Mouse (Mus musculus) olfactory bulb, adult 2 months (tissue): ENCODE data around the gene Eif4a1. TPM values are rescaled to one million over a fixed set of nuclear protein-coding genes. Genes with fewer than 3 reads are reported as not detected.

ENCODE experiments used
- H3K27ac ChIP-seq: fragments of 200-500 bp; 2 replicates; pipeline ENCODE4 v1.5.1; 2012; ENCODE audit warnings: low read depth, low read length; ENCODE audit not compliant: insufficient read depth
- H3K4me1 ChIP-seq: fragments of 200-500 bp; 2 replicates; pipeline ENCODE4 v1.6.1; 2012; ENCODE audit warnings: low read length; ENCODE audit not compliant: control insufficient read depth, insufficient read depth
- H3K4me3 ChIP-seq: fragments of 200-500 bp; 2 replicates; pipeline ENCODE4 v1.5.1; 2012; ENCODE audit warnings: mild to moderate bottlenecking, low read depth, low read length, moderate library complexity; ENCODE audit not compliant: insufficient read depth
- CTCF ChIP-seq: fragments of 200-500 bp; IDR thresholded peaks from 2 replicates; pipeline ENCODE4 v1.5.1; 2012; ENCODE audit warnings: low read depth, mild to moderate bottlenecking, low read length, moderate library complexity; ENCODE audit not compliant: insufficient read depth
- POLR2A ChIP-seq: fragments of 200-500 bp; IDR thresholded peaks from 2 replicates; pipeline ENCODE4 v1.6.1; 2012; ENCODE audit warnings: mild to moderate bottlenecking, low read depth, low read length, moderate library complexity; ENCODE audit not compliant: insufficient read depth
- WGBS: fragments of 180-500 bp; shearing (Covaris S2); methylation state at CpG from one replicate; pipeline ENCODE4 v1.1.7; 2018; 5-methylcytosine and 5-hydroxymethylcytosine counted together
- polyA plus RNA-seq: library from polyadenylated mRNA; stranded (reverse); fragments of >200 nt; gene quantifications from 2 replicates; pipeline ENCODE4 v1.2.4, GENCODE M21; 2012; ENCODE audit warnings: low replicate concordance; ENCODE audit not compliant: missing spikeins, insufficient read depth, insufficient read length

Gene Eif4a1
- polyA plus RNA-seq, 1 experiment, result not detected

GRCm38 (mm10) chr11:69711082-69711481 is 38.9 kb upstream of the Eif4a1 start:
- Histone ChIP-seq H3K27ac (no peak overlapping the region), H3K4me1 (peaks cover 6% of the 10 kb centered on the region), H3K4me3 (no peak overlapping the region)
- WGBS, result 91% methylated on average over 2 of the region's 2 CpGs
- TF ChIP-seq POLR2A (no peak), CTCF (no peak)

- WGBS, result 85% methylated on average over 3 of the region's 3 CpGs
- Histone ChIP-seq H3K4me3 (no peak overlapping the region), H3K27ac (no peak overlapping the region), H3K4me1 (peaks cover 6% of the 10 kb centered on the region)
- TF ChIP-seq POLR2A, result no peak
- TF ChIP-seq CTCF, result no peak
Observed at GRCm38 (mm10) chr11:69710470-69710869, 38.2 kb upstream of the Eif4a1 start.

DNA sequence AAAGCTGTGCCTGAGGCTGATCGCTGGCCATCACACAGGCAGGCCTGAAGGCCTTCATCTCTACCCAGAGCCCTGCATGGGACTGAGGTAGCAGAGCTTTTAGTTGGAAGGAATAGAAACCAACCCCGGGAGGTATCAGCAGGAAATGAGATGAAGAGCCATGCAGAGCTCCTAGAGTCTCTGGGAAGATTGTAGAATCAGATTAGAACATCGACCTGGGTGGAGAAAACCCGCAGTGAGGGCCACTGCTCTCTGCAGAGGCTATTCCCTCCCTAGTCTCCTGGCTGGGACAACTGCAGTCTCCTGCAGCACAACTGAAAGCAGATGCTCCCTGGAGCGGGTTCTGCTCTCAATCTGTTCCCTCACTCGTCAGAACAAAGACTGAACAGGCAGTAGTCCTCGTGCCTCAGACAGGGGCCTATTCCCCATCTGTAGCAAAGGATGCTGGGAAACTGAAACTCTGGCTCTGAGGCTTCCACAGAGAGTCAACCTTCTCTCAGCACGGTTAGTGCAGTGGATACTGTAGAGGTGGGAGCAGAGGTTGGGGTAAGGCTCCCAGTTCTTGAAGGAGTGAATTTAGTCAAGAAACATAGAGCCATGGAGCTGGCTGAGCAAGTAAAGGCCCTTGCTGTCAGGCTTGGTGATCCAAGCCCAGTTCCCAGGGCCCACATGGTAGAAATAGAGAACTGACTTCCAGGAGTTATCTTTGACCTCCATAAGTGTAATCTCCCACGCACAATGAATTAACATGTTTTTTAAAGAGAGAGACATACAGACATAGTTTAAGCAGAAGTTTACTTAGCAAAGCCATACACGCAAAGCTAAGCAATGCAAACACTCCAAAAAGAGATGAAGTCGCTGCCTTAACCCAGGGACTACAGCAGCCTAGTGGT is 37.6 kb upstream of the Eif4a1 start:
- peaks cover 6% of the 10 kb centered on the region for H3K4me1 ChIP-seq
- H3K4me3 ChIP-seq, result no peak overlapping the region
- 70% methylated on average over 11 of the region's 11 CpGs for WGBS
- TF ChIP-seq POLR2A (no peak), CTCF (no peak)
- H3K27ac ChIP-seq, result no peak overlapping the region

DNA sequence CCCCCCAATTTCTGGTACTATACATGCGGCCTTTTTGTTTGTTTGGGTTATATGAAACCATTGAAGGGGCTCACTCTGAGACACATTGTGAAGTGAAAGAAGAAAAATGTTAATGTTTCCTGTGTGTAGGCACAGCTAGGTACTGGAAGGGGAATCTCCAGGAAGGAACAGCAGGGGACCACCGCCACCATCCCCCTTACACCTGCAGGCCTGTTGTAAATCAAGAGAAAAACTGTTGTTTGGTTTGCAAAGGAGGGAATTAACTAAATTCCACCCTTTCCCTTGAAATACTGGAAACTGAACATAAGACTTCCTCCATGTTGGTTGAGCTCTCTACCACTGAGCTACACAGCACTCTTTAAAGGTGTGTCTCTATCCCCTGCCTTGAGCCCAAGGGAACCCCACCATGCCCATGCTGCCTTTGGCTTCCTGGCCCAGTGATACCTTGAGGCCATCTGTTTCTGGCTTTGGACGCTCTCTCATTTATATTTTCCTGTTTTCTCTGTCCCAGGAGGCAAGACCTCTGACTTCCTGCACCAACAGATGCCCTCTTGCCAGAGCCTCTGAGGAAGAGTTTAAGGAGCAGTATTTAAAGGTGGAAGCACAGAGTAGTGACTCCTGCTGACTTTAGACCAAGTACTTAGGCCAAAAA is 36.5 kb upstream of the Eif4a1 start:
- peaks cover 6% of the 10 kb centered on the region for H3K4me1 ChIP-seq
- H3K27ac ChIP-seq, result no peak overlapping the region
- 97% methylated on average over 3 of the region's 3 CpGs for WGBS
- TF ChIP-seq CTCF (no peak), POLR2A (no peak)
- no peak overlapping the region for H3K4me3 ChIP-seq

GRCm38 (mm10) chr11:69707873-69708381 is 35.7 kb upstream of the Eif4a1 start:
- no peak for TF ChIP-seq POLR2A
- no peak for TF ChIP-seq CTCF
- H3K27ac ChIP-seq, result no peak overlapping the region

DNA sequence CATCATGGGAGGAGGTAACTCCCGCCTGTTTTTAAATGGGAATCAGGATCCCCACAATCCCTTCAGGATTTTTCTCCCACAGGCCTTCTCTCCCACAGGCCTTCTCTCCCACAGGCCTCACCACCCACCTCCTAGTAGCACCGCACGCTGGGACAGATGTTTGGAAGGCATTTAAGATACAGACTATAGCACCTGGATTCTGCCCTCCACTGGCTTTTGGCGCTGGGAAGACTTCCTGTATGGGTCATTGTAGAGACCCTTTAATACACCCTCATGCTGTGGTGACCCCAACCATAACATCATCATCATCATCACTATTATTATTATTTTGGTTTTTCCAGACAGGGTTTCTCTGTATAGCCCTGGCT is 35.2 kb upstream of the Eif4a1 start:
- Histone ChIP-seq H3K27ac (no peak overlapping the region), H3K4me3 (no peak overlapping the region), H3K4me1 (peaks cover 6% of the 10 kb centered on the region)
- no peak for TF ChIP-seq CTCF
- no peak for TF ChIP-seq POLR2A
- WGBS, result 88% methylated on average over 4 of the region's 4 CpGs

More at GRCm38 (mm10) chr11:69707873-69708381, 35.7 kb upstream of the Eif4a1 start:
- Histone ChIP-seq H3K4me1 (peaks cover 6% of the 10 kb centered on the region), H3K4me3 (no peak overlapping the region)
- WGBS, result 93% methylated on average over 4 of the region's 4 CpGs

- 45% methylated on average over 6 of the region's 6 CpGs for WGBS
Observed at GRCm38 (mm10) chr11:69706775-69707479, 34.7 kb upstream of the Eif4a1 start.

GRCm38 (mm10) chr11:69704613-69705010 is 32.4 kb upstream of the Eif4a1 start:
- H3K27ac ChIP-seq, result no peak overlapping the region
- WGBS, result 49% methylated on average over 2 of the region's 2 CpGs
- peaks cover 6% of the 10 kb centered on the region for H3K4me1 ChIP-seq
- TF ChIP-seq POLR2A, result no peak
- no peak for TF ChIP-seq CTCF
- no peak overlapping the region for H3K4me3 ChIP-seq

More at GRCm38 (mm10) chr11:69706775-69707479, 34.7 kb upstream of the Eif4a1 start:
- no peak overlapping the region for H3K27ac ChIP-seq
- no peak overlapping the region for H3K4me3 ChIP-seq
- H3K4me1 ChIP-seq, result peaks cover 6% of the 10 kb centered on the region
- TF ChIP-seq POLR2A, result no peak
- TF ChIP-seq CTCF, result no peak
